Mouse (Mus musculus) heart, adult 2 months (tissue): ENCODE results near the gene Ercc2. TPM values are rescaled to one million over a fixed set of nuclear protein-coding genes. Genes with fewer than 3 reads are reported as not detected.

ENCODE experiments used
- DNase-seq, 2 experiments: peaks; one replicate each; pipeline ENCODE4 v3.0.0; 2021
- H3K27ac ChIP-seq: fragments of 200-600 bp; 2 replicates; pipeline ENCODE4 v1.8.1; 2022
- H3K27me3 ChIP-seq: fragments of 200-500 bp; 2 replicates; pipeline ENCODE4 v1.6.1; 2012; ENCODE audit warnings: mild to moderate bottlenecking, low read length, inconsistent platforms, mixed read lengths; ENCODE audit not compliant: control insufficient read depth, insufficient read depth
- H3K36me3 ChIP-seq: fragments of 200-500 bp; 2 replicates; pipeline ENCODE4 v1.6.1; 2012; ENCODE audit warnings: low read length, inconsistent platforms; ENCODE audit not compliant: control insufficient read depth, insufficient read depth
- H3K4me1 ChIP-seq: fragments of 200-500 bp; 2 replicates; pipeline ENCODE4 v1.6.1; 2011; ENCODE audit warnings: low read length; ENCODE audit not compliant: control insufficient read depth, insufficient read depth
- H3K4me3 ChIP-seq: fragments of 200-600 bp; 2 replicates; pipeline ENCODE4 v1.8.1; 2022
- H3K79me2 ChIP-seq: fragments of 200-500 bp; replicated peaks from 2 replicates; pipeline ENCODE4 v1.6.1; 2012; ENCODE audit warnings: mild to moderate bottlenecking, inconsistent platforms, low read length, moderate library complexity, mixed read lengths; ENCODE audit not compliant: control insufficient read depth, insufficient read depth
- H3K9ac ChIP-seq: fragments of 200-500 bp; 2 replicates; pipeline ENCODE4 v1.6.1; 2012; ENCODE audit warnings: low read depth, mild to moderate bottlenecking, control low read depth, inconsistent platforms, low read length, mixed read lengths
- CTCF ChIP-seq: fragments of 200-600 bp; IDR thresholded peaks from 2 replicates; pipeline ENCODE4 v1.8.1; 2022; ENCODE audit warnings: antibody characterized with exemption, mild to moderate bottlenecking, moderate library complexity
- EP300 ChIP-seq: fragments of 200-500 bp; IDR thresholded peaks from 2 replicates; pipeline ENCODE4 v1.6.1; 2011; ENCODE audit warnings: low read depth, low read length, control low read depth; ENCODE audit not compliant: insufficient read depth
- POLR2A ChIP-seq: fragments of 200-500 bp; IDR thresholded peaks from 2 replicates; pipeline ENCODE4 v1.6.1; 2011; ENCODE audit warnings: mild to moderate bottlenecking, low read depth, low read length, control low read depth; ENCODE audit not compliant: insufficient read depth
- WGBS: fragments of 180-500 bp; shearing (Covaris S2); methylation state at CpG from one replicate; pipeline ENCODE4 v1.1.7; 2018; 5-methylcytosine and 5-hydroxymethylcytosine counted together
- intact Hi-C: fragments of 180-260 bp; cut with DNase I; formaldehyde crosslinking; loops from one replicate; pipeline ENCODE4 v1.15.1; 2025
- polyA plus RNA-seq: library from polyadenylated mRNA; depleted of rRNA; stranded (reverse); fragments of >200 nt; gene quantifications from 2 replicates; pipeline ENCODE4 v1.2.3, GENCODE M21; 2012
- total RNA-seq, 2 experiments: library from RNA; stranded (reverse); gene quantifications; 2 replicates each; pipeline ENCODE4 v1.2.3; 2021

The Ercc2 gene
- total and polyA plus RNA-seq, 3 experiments = 10.9 to 22.6 (median 11.6) TPM

- H3K27me3 ChIP-seq = no peaks in the 10 kb centered on the region
- no peak overlapping the region for H3K4me3 ChIP-seq
- intact Hi-C loops = no loop called here
- 93% methylated on average over 2 of the region's 2 CpGs for WGBS
- no peak overlapping the region for H3K9ac ChIP-seq
- no peak for DNase-seq
- H3K4me1 ChIP-seq = no peaks in the 10 kb centered on the region
- no peak overlapping the region for H3K27ac ChIP-seq
- TF ChIP-seq CTCF = no peak
- no peak for TF ChIP-seq EP300
- no peak for TF ChIP-seq POLR2A
- H3K79me2 ChIP-seq = peaks cover 1% of the 10 kb centered on the region; the same call in 1 of the 2 replicates
- H3K36me3 ChIP-seq = no peaks in the 10 kb centered on the region
Measured at GRCm38 (mm10) chr7:19373367-19373766, 8.4 kb upstream of the Ercc2 start.

GRCm38 (mm10) chr7:19375368-19375767, 6.4 kb upstream of the Ercc2 start:
- H3K27ac ChIP-seq = no peak overlapping the region
- H3K4me1 ChIP-seq = no peaks in the 10 kb centered on the region
- H3K4me3 ChIP-seq = no peak overlapping the region
- TF ChIP-seq POLR2A = no peak
- no peak for TF ChIP-seq CTCF
- TF ChIP-seq EP300 = no peak
- intact Hi-C loops = no loop called here
- no peaks in the 10 kb centered on the region; the same call in 1 of the 2 replicates for H3K79me2 ChIP-seq
- H3K27me3 ChIP-seq = no peaks in the 10 kb centered on the region
- DNase-seq = no peak
- 81% methylated on average over 18 of the region's 18 CpGs for WGBS
- no peaks in the 10 kb centered on the region for H3K36me3 ChIP-seq
- H3K9ac ChIP-seq = no peak overlapping the region

DNA sequence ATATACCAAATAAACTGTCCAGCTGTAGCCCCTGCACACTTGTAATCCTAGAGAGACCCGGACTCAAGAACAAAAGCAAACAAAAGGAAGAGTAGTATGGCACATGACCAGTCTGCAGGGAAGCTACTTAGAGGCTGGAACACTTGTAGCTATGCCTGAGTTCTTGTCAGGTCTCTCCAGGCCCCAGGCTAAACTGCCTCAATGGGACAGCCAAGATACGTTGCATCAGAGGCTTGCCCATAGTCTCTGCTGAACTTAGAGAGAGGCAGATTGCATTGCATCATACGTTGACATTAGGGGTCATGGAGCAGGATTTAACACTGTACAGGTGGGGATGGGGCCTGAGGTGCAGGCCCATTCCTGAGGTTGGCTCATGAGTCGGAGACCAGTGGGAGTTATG, 5.8 kb upstream of the Ercc2 start:
- no peak for TF ChIP-seq CTCF
- no peak for TF ChIP-seq POLR2A
- TF ChIP-seq EP300 = no peak
- no peaks in the 10 kb centered on the region for H3K36me3 ChIP-seq
- no peaks in the 10 kb centered on the region for H3K27me3 ChIP-seq
- WGBS = 88% methylated on average over 4 of the region's 4 CpGs
- H3K9ac ChIP-seq = no peak overlapping the region
- no peaks in the 10 kb centered on the region; the same call in 1 of the 2 replicates for H3K79me2 ChIP-seq
- DNase-seq = no peak
- no peaks in the 10 kb centered on the region for H3K4me1 ChIP-seq
- no peak overlapping the region for H3K4me3 ChIP-seq
- H3K27ac ChIP-seq = no peak overlapping the region
- intact Hi-C loops = no loop called here

GRCm38 (mm10) chr7:19378049-19378448, 3.8 kb upstream of the Ercc2 start:
- intact Hi-C loops = no loop called here
- 32% methylated on average over 8 of the region's 8 CpGs for WGBS
- no peak overlapping the region for H3K4me3 ChIP-seq
- no peak overlapping the region for H3K27ac ChIP-seq
- TF ChIP-seq EP300 (no peak), POLR2A (no peak), CTCF (no peak)
- H3K36me3 ChIP-seq = no peaks in the 10 kb centered on the region
- H3K27me3 ChIP-seq = no peaks in the 10 kb centered on the region
- no peaks in the 10 kb centered on the region for H3K79me2 ChIP-seq
- DNase-seq = no peak
- H3K4me1 ChIP-seq = no peaks in the 10 kb centered on the region; the same call in 1 of the 2 replicates
- no peak overlapping the region for H3K9ac ChIP-seq

GRCm38 (mm10) chr7:19382166-19382541, 344 bp downstream of the Ercc2 start:
- TF ChIP-seq CTCF (peak; percentile 41), POLR2A (0 out of 2 replicates have a peak, but pooled peaks have one; percentile 8), EP300 (no peak)
- intact Hi-C loops = no loop called here
- no peak for DNase-seq
- WGBS = under 1% methylated on average over 37 of the region's 37 CpGs
- H3K4me3 ChIP-seq = peak overlapping the region; percentile 68
- H3K9ac ChIP-seq = peak overlapping the region; percentile 77
- H3K79me2 ChIP-seq = no peaks in the 10 kb centered on the region
- H3K27me3 ChIP-seq = no peaks in the 10 kb centered on the region
- H3K4me1 ChIP-seq = no peaks in the 10 kb centered on the region; the same call in none of the 2 replicates
- no peaks in the 10 kb centered on the region for H3K36me3 ChIP-seq
- peak overlapping the region; percentile 39 for H3K27ac ChIP-seq

DNA sequence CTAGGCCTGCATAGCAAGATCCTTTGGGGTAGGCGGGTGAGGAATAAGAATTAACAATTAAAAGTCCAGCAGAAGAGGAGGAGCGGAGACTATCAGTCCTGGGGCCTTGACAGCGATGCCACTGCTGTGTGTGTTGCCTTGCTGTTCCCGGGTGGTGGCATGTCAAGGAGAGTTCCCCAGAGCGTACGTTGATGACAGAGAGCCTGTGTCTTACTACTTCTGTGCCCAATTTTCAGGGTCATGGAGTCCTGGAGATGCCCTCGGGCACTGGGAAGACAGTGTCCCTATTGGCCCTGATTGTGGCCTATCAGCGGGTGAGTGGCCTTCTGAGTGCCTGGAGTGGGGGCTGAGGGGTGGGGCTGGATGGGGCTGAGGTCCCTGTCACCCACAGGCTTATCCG, 1.9 kb downstream of the Ercc2 start:
- WGBS = 86% methylated on average over 9 of the region's 9 CpGs
- H3K36me3 ChIP-seq = no peaks in the 10 kb centered on the region

More for the DNA sequence above, 1.9 kb downstream of the Ercc2 start:
- intact Hi-C loops = no loop called here
- Histone ChIP-seq H3K27me3 (no peaks in the 10 kb centered on the region), H3K4me3 (no peak overlapping the region), H3K9ac (no peak overlapping the region), H3K4me1 (no peaks in the 10 kb centered on the region; the same call in none of the 2 replicates), H3K79me2 (no peaks in the 10 kb centered on the region), H3K27ac (no peak overlapping the region)
- DNase-seq = no peak
- TF ChIP-seq CTCF = no peak
- TF ChIP-seq POLR2A = no peak
- TF ChIP-seq EP300 = no peak
